Mouse (Mus musculus) kidney, embryonic 16.5 days (tissue): ENCODE data around the gene Rgs17. TPM values are rescaled to one million over a fixed set of nuclear protein-coding genes. Genes with fewer than 3 reads are reported as not detected.
"Not testable (repeated sequence)": the region's sequence is repeated elsewhere in the genome, so short reads cannot be mapped to it uniquely, and the experiment has no call there.

Experiments used
- ATAC-seq: fragments of 200-750 bp; cut with Nextera tagmentation; 2 replicates; pipeline ENCODE4 v1.8.0; 2017; ENCODE audit warnings: moderate TSS enrichment; ENCODE audit not compliant: low FRiP score, low TSS enrichment
- H3K27ac ChIP-seq: fragments of 300-500 bp; sonication (generic); 2 replicates; pipeline ENCODE4 v1.5.1; 2014; ENCODE audit warnings: low read length
- H3K27me3 ChIP-seq: fragments of 300-500 bp; sonication (generic); 2 replicates; pipeline ENCODE4 v1.6.1; 2014; ENCODE audit warnings: low read length, control low read depth, mixed read lengths; ENCODE audit not compliant: insufficient read depth
- H3K36me3 ChIP-seq: fragments of 300-500 bp; sonication (generic); 2 replicates; pipeline ENCODE4 v1.6.1; 2014; ENCODE audit warnings: low read length, control low read depth, mixed read lengths; ENCODE audit not compliant: insufficient read depth
- H3K4me1 ChIP-seq: fragments of 300-500 bp; sonication (generic); 2 replicates; pipeline ENCODE4 v1.6.1; 2014; ENCODE audit warnings: low read length, control low read depth, mixed read lengths; ENCODE audit not compliant: insufficient read depth
- H3K4me2 ChIP-seq: fragments of 300-500 bp; sonication (generic); replicated peaks from 2 replicates; pipeline ENCODE4 v1.6.1; 2014; ENCODE audit warnings: low read depth, low read length
- H3K4me3 ChIP-seq: fragments of 300-500 bp; sonication (generic); 2 replicates; pipeline ENCODE4 v1.5.1; 2014; ENCODE audit warnings: mild to moderate bottlenecking, low read length
- H3K9ac ChIP-seq: fragments of 300-500 bp; sonication (generic); replicated peaks from 2 replicates; pipeline ENCODE4 v1.6.1; 2014; ENCODE audit warnings: low read length
- H3K9me3 ChIP-seq: fragments of 300-500 bp; sonication (generic); 2 replicates; pipeline ENCODE4 v1.6.1; 2016; ENCODE audit warnings: low read length, control low read depth
- WGBS: fragments of 180-500 bp; shearing (Covaris S2); extraction: QIAGEN DNeasy Blood & Tissue Kit; methylation state at CpG from one replicate; pipeline ENCODE4 v1.1.7; 2014; 5-methylcytosine and 5-hydroxymethylcytosine counted together
- polyA plus RNA-seq: library from polyadenylated mRNA; unstranded; fragments of >200 nt; fragmentation: Nextera tagmentation; extraction: Ambion mirVana; gene quantifications from 2 replicates; pipeline ENCODE4 v1.2.1, GENCODE M21; 2015

The Rgs17 gene
- polyA plus RNA-seq, result 1.0 and 1.3 TPM in 2 replicates

DNA sequence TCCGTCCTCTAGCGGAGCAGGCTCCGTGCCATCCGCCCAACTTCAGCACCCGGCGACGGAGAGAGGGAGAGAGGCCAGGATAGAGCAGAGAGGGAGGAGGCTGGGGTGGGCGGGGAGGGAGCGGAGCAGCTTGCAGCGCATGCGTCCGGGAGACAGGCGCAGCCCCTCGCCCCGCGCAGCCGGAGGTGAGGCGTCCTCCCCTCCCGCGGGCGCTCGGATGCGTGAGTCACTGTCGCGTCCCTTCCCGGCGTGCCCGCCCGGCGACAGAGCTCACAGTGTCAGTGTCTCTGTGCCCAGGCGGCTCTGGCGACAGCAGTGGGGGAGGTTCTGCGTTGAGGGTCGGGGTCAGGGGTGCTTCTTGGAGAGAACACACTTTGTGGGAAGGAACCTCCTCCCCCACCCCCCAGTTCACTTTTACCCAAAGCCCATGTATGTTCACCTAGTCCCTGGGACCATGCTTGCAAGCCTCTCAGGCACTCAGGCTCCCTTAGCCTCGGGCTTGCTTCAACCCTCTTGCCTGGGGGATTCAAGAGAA lies at the start of gene Rgs17:
Gene Rgs17, minus strand, starts transcription at position 107 of the 535 bp plus-strand sequence.
- H3K27me3 ChIP-seq, result peaks cover 11% of the 10 kb centered on the region
- no peaks in the 10 kb centered on the region for H3K9me3 ChIP-seq
- peak within 1 kb of the TSS; percentile 58 for H3K4me3 ChIP-seq
- under 1% methylated on average over 14 of the region's 35 CpGs for WGBS
- peaks cover 4% of the 10 kb centered on the region; the same call in 1 of the 2 replicates for H3K4me1 ChIP-seq
- H3K27ac ChIP-seq, result no peak within 1 kb of the TSS
- ATAC-seq, result peak; percentile 94
- H3K4me2 ChIP-seq, result peak within 1 kb of the TSS; percentile 98
- H3K9ac ChIP-seq, result peak within 1 kb of the TSS; percentile 63
- H3K36me3 ChIP-seq, result no peaks in the 10 kb centered on the region

DNA sequence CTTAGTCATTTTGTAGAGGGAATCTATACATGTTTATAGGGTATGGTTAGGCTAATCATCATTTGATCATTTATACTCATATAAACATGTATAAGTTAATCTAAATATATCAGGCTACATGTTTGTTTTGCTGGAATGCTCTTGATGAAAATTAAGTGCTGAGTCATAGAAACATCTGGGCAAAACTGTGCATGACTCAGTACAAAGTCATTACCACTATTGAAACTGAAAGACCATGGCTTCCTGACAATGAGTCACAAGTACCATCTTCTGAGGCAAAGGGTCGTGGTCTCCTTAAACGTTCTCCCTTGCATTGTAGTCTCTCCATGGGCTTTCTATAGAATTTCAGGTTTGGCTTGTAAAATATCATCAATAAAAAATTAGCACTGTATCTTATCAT lies 45.5 kb upstream of the Rgs17 start:
- Histone ChIP-seq H3K4me1 (no peaks in the 10 kb centered on the region), H3K4me2 (no peak overlapping the region), H3K27ac (no peak overlapping the region), H3K9me3 (no peaks in the 10 kb centered on the region), H3K4me3 (no peak overlapping the region), H3K9ac (no peak overlapping the region), H3K36me3 (no peaks in the 10 kb centered on the region), H3K27me3 (no peaks in the 10 kb centered on the region)
- ATAC-seq, result no peak
- 69% methylated on average over 2 of the region's 2 CpGs for WGBS

DNA sequence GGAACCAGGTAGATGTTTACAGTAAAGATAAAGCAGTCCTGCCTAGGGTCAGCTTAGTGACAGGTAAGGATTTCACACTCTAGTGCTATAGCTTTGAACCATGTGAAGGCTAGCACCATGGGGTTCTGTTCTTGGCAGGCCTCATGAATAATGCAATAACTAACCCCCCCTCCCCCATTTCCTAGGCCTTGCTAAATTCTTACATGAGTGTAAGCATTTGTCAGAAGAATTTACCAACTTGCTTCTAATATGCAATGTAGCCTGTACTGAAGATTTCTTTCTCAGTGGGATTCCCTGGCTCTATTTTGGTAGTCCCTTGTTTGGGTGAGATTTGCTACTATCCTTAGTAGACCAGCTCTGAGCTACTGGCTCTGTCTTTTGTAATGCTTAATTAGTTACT lies 31.6 kb upstream of the Rgs17 start:
- H3K27me3 ChIP-seq, H3K9ac ChIP-seq, H3K4me2 ChIP-seq, H3K4me3 ChIP-seq, H3K36me3 ChIP-seq, H3K9me3 ChIP-seq, ATAC-seq, H3K4me1 ChIP-seq, H3K27ac ChIP-seq: not testable (repeated sequence)

DNA sequence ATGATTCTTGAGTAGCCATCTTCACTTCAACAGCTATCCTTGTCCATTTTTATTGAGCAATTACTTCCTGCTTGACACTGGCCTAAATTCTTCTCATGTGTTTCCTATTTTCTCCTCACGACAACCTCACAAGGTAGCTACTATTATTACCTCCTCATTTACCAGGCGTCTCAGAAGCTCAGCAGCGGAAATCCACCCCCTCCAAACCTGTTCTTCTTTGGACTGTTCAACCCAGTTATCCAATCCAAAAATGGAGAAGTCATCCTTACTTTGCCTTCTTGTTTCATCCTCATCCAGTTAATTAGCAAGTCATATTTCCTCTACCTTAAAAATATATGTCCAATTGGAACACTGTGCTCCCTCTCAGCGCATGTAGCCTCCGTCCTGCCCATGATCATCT lies 2.1 kb upstream of the Rgs17 start:
- Histone ChIP-seq H3K36me3 (no peaks in the 10 kb centered on the region), H3K4me1 (peaks cover 4% of the 10 kb centered on the region; the same call in 1 of the 2 replicates), H3K27ac (no peak overlapping the region), H3K9me3 (no peaks in the 10 kb centered on the region), H3K27me3 (peaks cover 11% of the 10 kb centered on the region), H3K4me2 (no peak overlapping the region), H3K9ac (no peak overlapping the region), H3K4me3 (no peak overlapping the region)
- no peak for ATAC-seq
- WGBS, result 82% methylated on average over 5 of the region's 5 CpGs

DNA sequence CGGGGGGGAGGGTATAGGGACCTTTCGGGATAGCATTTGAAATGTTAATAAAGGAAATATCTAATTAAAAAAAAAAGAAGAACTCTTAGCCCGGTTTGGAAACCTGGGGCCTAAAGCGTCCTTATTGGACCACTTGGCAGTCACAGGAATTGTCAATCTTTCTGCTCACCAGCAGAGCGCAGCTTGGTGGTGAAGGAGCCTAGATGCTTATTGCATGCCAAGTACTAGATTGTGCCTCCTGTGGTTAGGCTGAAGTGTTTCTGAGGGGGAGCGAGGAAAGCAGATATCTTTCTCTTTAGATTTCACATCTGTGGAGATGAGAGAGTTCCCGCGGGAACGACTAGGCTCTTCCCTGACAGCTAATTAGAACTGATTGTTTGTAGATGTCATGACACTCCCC lies 896 bp upstream of the Rgs17 start:
- Histone ChIP-seq H3K36me3 (no peaks in the 10 kb centered on the region), H3K4me1 (peaks cover 4% of the 10 kb centered on the region; the same call in 1 of the 2 replicates), H3K4me2 (no peak overlapping the region), H3K27me3 (peaks cover 11% of the 10 kb centered on the region), H3K9me3 (no peaks in the 10 kb centered on the region), H3K27ac (no peak overlapping the region), H3K4me3 (no peak overlapping the region), H3K9ac (no peak overlapping the region)
- WGBS, result 20% methylated on average over 9 of the region's 9 CpGs
- no peak for ATAC-seq

DNA sequence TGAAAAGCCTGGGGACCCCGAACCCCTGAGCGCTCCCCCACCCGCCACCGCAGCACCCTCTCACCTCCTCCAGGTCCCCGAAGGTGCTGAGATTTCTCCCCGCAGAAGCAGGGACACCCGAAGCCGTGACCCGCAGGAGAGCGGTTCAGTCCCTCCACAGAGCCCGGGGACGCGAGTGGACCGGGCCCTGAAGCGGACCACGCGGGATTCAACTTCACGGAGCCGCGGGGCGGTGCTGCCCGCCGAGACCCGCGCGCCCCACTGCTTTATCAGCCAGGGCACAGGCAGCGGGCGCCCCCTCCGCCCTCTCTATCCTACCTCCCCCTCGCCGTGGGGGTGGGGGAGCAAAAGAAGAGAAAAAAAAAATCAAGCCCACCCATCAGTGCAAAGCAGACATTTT lies 429 bp downstream of the Rgs17 start:
- Histone ChIP-seq H3K9ac (peak overlapping the region; percentile 63), H3K36me3 (no peaks in the 10 kb centered on the region), H3K27ac (no peak overlapping the region), H3K4me2 (peak overlapping the region; percentile 98), H3K9me3 (no peaks in the 10 kb centered on the region), H3K27me3 (peaks cover 11% of the 10 kb centered on the region), H3K4me1 (peaks cover 4% of the 10 kb centered on the region; the same call in 1 of the 2 replicates), H3K4me3 (peak overlapping the region; percentile 58)
- WGBS, result under 1% methylated on average over 31 of the region's 31 CpGs
- ATAC-seq, result peak; percentile 4; the same call in 1 of the 2 replicates

DNA sequence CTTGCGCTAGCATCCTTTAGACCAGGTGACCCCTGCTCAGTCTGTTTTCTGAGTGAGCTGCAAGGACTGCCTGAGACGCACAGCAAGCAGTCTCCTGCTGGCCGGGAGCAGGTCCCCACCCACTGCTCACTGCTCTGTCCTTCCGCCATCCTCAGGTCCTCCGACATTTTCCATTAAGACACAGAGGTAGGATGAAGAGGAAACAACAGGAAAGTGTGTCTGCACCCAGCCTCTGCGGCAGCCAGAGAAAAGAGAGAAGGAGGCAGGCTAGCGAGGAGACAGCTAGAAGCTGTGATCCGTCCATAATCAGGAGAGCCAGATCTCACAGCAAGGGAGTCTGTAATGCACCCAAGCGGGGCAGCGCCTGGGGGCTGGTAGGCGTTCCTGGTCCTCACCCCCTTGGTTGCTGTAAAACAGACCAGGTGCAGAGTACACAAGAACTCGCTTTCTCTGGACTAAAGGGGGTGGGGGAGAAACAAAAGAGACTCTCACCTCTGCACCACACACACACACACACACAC lies 1.1 kb downstream of the Rgs17 start:
- Histone ChIP-seq H3K9ac (no peak overlapping the region), H3K27me3 (peaks cover 11% of the 10 kb centered on the region), H3K4me3 (peak overlapping the region; percentile 58), H3K9me3 (no peaks in the 10 kb centered on the region), H3K4me1 (peaks cover 4% of the 10 kb centered on the region; the same call in 1 of the 2 replicates), H3K36me3 (no peaks in the 10 kb centered on the region), H3K4me2 (peak overlapping the region; percentile 98), H3K27ac (no peak overlapping the region)
- peak; percentile 70; the same call in 1 of the 2 replicates for ATAC-seq
- 2% methylated on average over 12 of the region's 12 CpGs for WGBS

DNA sequence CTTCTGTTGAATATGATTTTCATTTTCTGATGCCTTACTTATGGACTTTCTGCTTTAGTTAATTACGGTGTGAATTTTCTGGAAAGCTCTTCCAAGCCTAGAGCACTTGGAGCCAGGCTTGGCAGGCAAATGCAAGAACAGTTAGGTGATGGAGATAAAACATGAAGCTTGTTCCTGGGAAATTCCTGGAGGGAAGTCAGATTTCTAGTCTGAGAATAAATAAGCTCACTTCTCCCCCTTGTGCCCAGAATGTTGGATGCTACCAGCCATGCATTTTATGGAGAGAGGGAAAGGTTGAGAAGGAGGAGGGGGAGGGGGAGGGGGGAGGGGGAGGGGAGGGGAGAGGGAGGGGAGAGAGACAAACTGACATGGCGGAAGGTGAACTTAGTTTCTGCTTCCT lies 17.8 kb downstream of the Rgs17 start:
- Histone ChIP-seq H3K4me1 (no peaks in the 10 kb centered on the region), H3K27ac (no peak overlapping the region), H3K36me3 (no peaks in the 10 kb centered on the region), H3K9me3 (no peaks in the 10 kb centered on the region), H3K9ac (no peak overlapping the region), H3K4me2 (no peak overlapping the region), H3K27me3 (no peaks in the 10 kb centered on the region), H3K4me3 (no peak overlapping the region)
- no peak for ATAC-seq
- WGBS, result 76% methylated on average over 2 of the region's 2 CpGs

DNA sequence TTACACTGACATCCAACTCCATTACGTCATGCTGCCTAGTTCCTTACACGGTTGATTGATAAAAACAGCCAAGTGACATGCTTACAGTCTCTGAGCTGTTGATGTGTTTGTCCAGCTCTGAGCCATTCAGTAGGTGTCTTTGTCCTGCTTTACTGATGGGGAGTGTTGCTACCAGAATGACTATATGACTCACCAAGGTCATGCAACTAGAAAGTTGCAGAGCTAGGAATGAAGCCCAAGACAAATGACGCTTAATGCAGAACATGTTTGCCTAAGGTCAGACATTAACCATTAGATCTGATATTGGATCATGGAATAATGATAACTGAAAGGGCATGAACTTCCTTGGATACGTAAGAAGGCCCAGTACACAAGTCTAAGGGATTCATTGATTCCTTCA lies 20.4 kb downstream of the Rgs17 start:
- H3K27me3 ChIP-seq, result no peaks in the 10 kb centered on the region
- no peaks in the 10 kb centered on the region for H3K36me3 ChIP-seq
- no peak overlapping the region for H3K9ac ChIP-seq
- no peaks in the 10 kb centered on the region for H3K4me1 ChIP-seq
- H3K27ac ChIP-seq, result no peak overlapping the region
- WGBS, result 56% methylated on average over 4 of the region's 4 CpGs
- H3K9me3 ChIP-seq, result no peaks in the 10 kb centered on the region
- H3K4me2 ChIP-seq, result no peak overlapping the region
- H3K4me3 ChIP-seq, result no peak overlapping the region
- no peak for ATAC-seq

DNA sequence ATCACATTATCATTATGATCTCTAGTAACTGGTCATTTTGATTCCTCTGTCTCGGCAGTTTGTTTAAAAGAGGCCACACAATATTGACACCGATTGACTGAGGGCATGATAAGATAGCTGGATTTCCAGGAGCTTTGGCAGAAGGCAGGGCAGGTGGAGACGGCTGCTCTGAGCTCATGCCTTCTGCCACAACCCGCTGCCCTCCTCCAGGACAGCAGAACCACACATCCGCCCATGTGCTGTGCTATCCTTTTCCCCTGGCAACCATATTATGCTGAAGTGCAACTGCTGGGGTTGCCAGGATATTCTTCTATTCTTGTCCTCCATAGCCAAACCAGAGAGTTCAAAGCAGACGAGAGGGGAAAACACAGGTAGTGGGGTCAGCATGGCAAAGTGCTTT lies 21.5 kb downstream of the Rgs17 start:
- H3K4me1 ChIP-seq, result no peaks in the 10 kb centered on the region
- no peak overlapping the region for H3K4me3 ChIP-seq
- H3K36me3 ChIP-seq, result no peaks in the 10 kb centered on the region
- ATAC-seq, result no peak
- H3K4me2 ChIP-seq, result no peak overlapping the region
- H3K27me3 ChIP-seq, result no peaks in the 10 kb centered on the region
- no peaks in the 10 kb centered on the region for H3K9me3 ChIP-seq
- 81% methylated on average over 6 of the region's 6 CpGs for WGBS
- no peak overlapping the region for H3K27ac ChIP-seq
- H3K9ac ChIP-seq, result no peak overlapping the region
